Mouse (Mus musculus) liver, embryonic 12.5 days (tissue): ENCODE measurements around the gene Atp5b. TPM values are rescaled to one million over a fixed set of nuclear protein-coding genes. Genes with fewer than 3 reads are reported as not detected.
A peak's percentile ranks its signal among the peaks of the same experiment; 100 is the strongest.

Experiments used
- ATAC-seq: fragments of 200-750 bp; cut with Nextera tagmentation; 2 replicates; pipeline ENCODE4 v1.8.0; 2017; ENCODE audit warnings: moderate number of reproducible peaks, mild to moderate bottlenecking, moderate library complexity
- H3K27ac ChIP-seq: fragments of 300-500 bp; sonication (generic); 2 replicates; pipeline ENCODE4 v1.5.1; 2016; ENCODE audit warnings: mild to moderate bottlenecking
- H3K27me3 ChIP-seq: fragments of 300-500 bp; sonication (generic); replicated peaks from 2 replicates; pipeline ENCODE4 v1.6.1; 2016; ENCODE audit warnings: mild to moderate bottlenecking, moderate library complexity
- H3K36me3 ChIP-seq: fragments of 300-500 bp; sonication (generic); 2 replicates; pipeline ENCODE4 v1.6.1; 2016; ENCODE audit warnings: mild to moderate bottlenecking, moderate library complexity
- H3K4me1 ChIP-seq: fragments of 300-500 bp; sonication (generic); 2 replicates; pipeline ENCODE4 v1.6.1; 2016
- H3K4me2 ChIP-seq: fragments of 300-500 bp; sonication (generic); 2 replicates; pipeline ENCODE4 v1.6.1; 2016; ENCODE audit warnings: mild to moderate bottlenecking, moderate library complexity
- H3K4me3 ChIP-seq: fragments of 300-500 bp; sonication (generic); 2 replicates; pipeline ENCODE4 v1.5.1; 2016; ENCODE audit warnings: mild to moderate bottlenecking, moderate library complexity
- H3K9ac ChIP-seq: fragments of 300-500 bp; sonication (generic); 2 replicates; pipeline ENCODE4 v1.6.1; 2016; ENCODE audit warnings: mild to moderate bottlenecking, moderate library complexity
- H3K9me3 ChIP-seq: fragments of 300-500 bp; sonication (generic); replicated peaks from 2 replicates; pipeline ENCODE4 v1.6.1; 2016; ENCODE audit warnings: mild to moderate bottlenecking, moderate library complexity
- WGBS: fragments of 180-500 bp; shearing (Covaris S2); methylation state at CpG from one replicate; pipeline ENCODE4 v1.1.7; 2016; ENCODE audit not compliant: insufficient replicate concordance; 5-methylcytosine and 5-hydroxymethylcytosine counted together
- polyA plus RNA-seq: library from polyadenylated mRNA; unstranded; fragments of >200 nt; fragmentation: Nextera tagmentation; extraction: Ambion mirVana; gene quantifications from 2 replicates; pipeline ENCODE4 v1.2.1, GENCODE M21; 2016

The Atp5b gene
- polyA plus RNA-seq, 1 experiment from 2014 or later, result 2,180 TPM

GRCm38 (mm10) chr10:128091564-128092505, 8.8 kb downstream of the Atp5b start, which contains the start of gene Baz2a:
Gene Baz2a (plus strand): TSS chr10:128091577.
- no peaks in the 10 kb centered on the region for H3K9me3 ChIP-seq
- no peaks in the 10 kb centered on the region for H3K27me3 ChIP-seq
- H3K27ac ChIP-seq, result peak within 1 kb of the TSS; percentile 95
- H3K9ac ChIP-seq, result peak within 1 kb of the TSS; percentile 91
- H3K4me3 ChIP-seq, result peak within 1 kb of the TSS; percentile 86
- H3K4me1 ChIP-seq, result peaks cover 83% of the 10 kb centered on the region
- WGBS, result under 1% methylated on average over 20 of the region's 20 CpGs
- ATAC-seq, result peak; percentile 68
- peaks cover 38% of the 10 kb centered on the region for H3K36me3 ChIP-seq
- H3K4me2 ChIP-seq, result peak within 1 kb of the TSS; percentile 93

- H3K9ac ChIP-seq, result peak overlapping the region; percentile 91
These were observed 9.7 kb downstream of the Atp5b start for GRCm38 (mm10) chr10:128092506-128093495.

GRCm38 (mm10) chr10:128093496-128094294, 10.6 kb downstream of the Atp5b start:
- H3K4me1 ChIP-seq, result peaks cover 82% of the 10 kb centered on the region
- H3K27ac ChIP-seq, result peak overlapping the region; percentile 95
- 23% methylated on average over 13 of the region's 13 CpGs for WGBS
- peak overlapping the region; percentile 93 for H3K4me2 ChIP-seq
- ATAC-seq, result peak; percentile 6; the same call in 1 of the 2 replicates
- H3K27me3 ChIP-seq, result no peaks in the 10 kb centered on the region
- H3K4me3 ChIP-seq, result peak overlapping the region; percentile 86
- H3K9me3 ChIP-seq, result no peaks in the 10 kb centered on the region
- peak overlapping the region; percentile 91 for H3K9ac ChIP-seq
- peaks cover 19% of the 10 kb centered on the region for H3K36me3 ChIP-seq

More at GRCm38 (mm10) chr10:128092506-128093495, 9.7 kb downstream of the Atp5b start:
- H3K27ac ChIP-seq, result peak overlapping the region; percentile 95
- peak overlapping the region; percentile 93 for H3K4me2 ChIP-seq
- H3K9me3 ChIP-seq, result no peaks in the 10 kb centered on the region
- WGBS, result under 1% methylated on average over 72 of the region's 88 CpGs
- ATAC-seq, result peak; percentile 43
- peaks cover 28% of the 10 kb centered on the region for H3K36me3 ChIP-seq
- H3K27me3 ChIP-seq, result no peaks in the 10 kb centered on the region
- peak overlapping the region; percentile 86 for H3K4me3 ChIP-seq
- peaks cover 81% of the 10 kb centered on the region for H3K4me1 ChIP-seq

GRCm38 (mm10) chr10:128094340-128094968, 11.4 kb downstream of the Atp5b start:
- H3K9ac ChIP-seq, result peak overlapping the region; percentile 91
- 11% methylated on average over 19 of the region's 19 CpGs for WGBS
- peak overlapping the region; percentile 95 for H3K27ac ChIP-seq
- H3K4me2 ChIP-seq, result peak overlapping the region; percentile 93
- no peaks in the 10 kb centered on the region for H3K9me3 ChIP-seq
- H3K4me1 ChIP-seq, result peaks cover 79% of the 10 kb centered on the region
- peaks cover 12% of the 10 kb centered on the region for H3K36me3 ChIP-seq
- ATAC-seq, result peak; percentile 77
- peak overlapping the region; percentile 86 for H3K4me3 ChIP-seq
- H3K27me3 ChIP-seq, result no peaks in the 10 kb centered on the region

- H3K36me3 ChIP-seq, result peaks cover 5% of the 10 kb centered on the region
- no peaks in the 10 kb centered on the region for H3K9me3 ChIP-seq
- H3K27me3 ChIP-seq, result no peaks in the 10 kb centered on the region
- H3K4me3 ChIP-seq, result peak overlapping the region; percentile 86
- no peak for ATAC-seq
- peak overlapping the region; percentile 95 for H3K27ac ChIP-seq
- H3K9ac ChIP-seq, result peak overlapping the region; percentile 91
- WGBS, result 23% methylated on average over 9 of the region's 9 CpGs
- peaks cover 72% of the 10 kb centered on the region for H3K4me1 ChIP-seq
- H3K4me2 ChIP-seq, result peak overlapping the region; percentile 93
These were observed 12.0 kb downstream of the Atp5b start for GRCm38 (mm10) chr10:128095003-128095636.

- H3K4me1 ChIP-seq, result peaks cover 60% of the 10 kb centered on the region
- H3K4me3 ChIP-seq, result peak overlapping the region; percentile 98
- no peak for ATAC-seq
- H3K27ac ChIP-seq, result peak overlapping the region; percentile 95
- H3K27me3 ChIP-seq, result no peaks in the 10 kb centered on the region
- peak overlapping the region; percentile 97 for H3K4me2 ChIP-seq
- 11% methylated on average over 4 of the region's 4 CpGs for WGBS
- H3K36me3 ChIP-seq, result 0 out of 2 replicates have a peak, but pooled peaks cover 4% of the 10 kb centered on the region
- peak overlapping the region; percentile 96; the same call in 1 of the 2 replicates for H3K9ac ChIP-seq
- no peaks in the 10 kb centered on the region for H3K9me3 ChIP-seq
These were observed 13.2 kb downstream of the Atp5b start for GRCm38 (mm10) chr10:128096313-128096692.

- peaks cover 58% of the 10 kb centered on the region for H3K4me1 ChIP-seq
- H3K4me3 ChIP-seq, result peak overlapping the region; percentile 98
- H3K27ac ChIP-seq, result peak overlapping the region; percentile 95
- WGBS, result under 1% methylated on average over 85 of the region's 86 CpGs
- peak overlapping the region; percentile 97 for H3K4me2 ChIP-seq
- peak overlapping the region; percentile 96 for H3K9ac ChIP-seq
- ATAC-seq, result peak; percentile 60
- peaks cover 4% of the 10 kb centered on the region; the same call in 1 of the 2 replicates for H3K36me3 ChIP-seq
- H3K27me3 ChIP-seq, result no peaks in the 10 kb centered on the region
- no peaks in the 10 kb centered on the region for H3K9me3 ChIP-seq
These were observed 13.9 kb downstream of the Atp5b start for GRCm38 (mm10) chr10:128096693-128097586.

- 0% methylated on average over 13 of the region's 13 CpGs for WGBS
- peak overlapping the region; percentile 96 for H3K9ac ChIP-seq
- H3K4me1 ChIP-seq, result peaks cover 54% of the 10 kb centered on the region
- no peaks in the 10 kb centered on the region for H3K27me3 ChIP-seq
- ATAC-seq, result no peak
- no peaks in the 10 kb centered on the region for H3K9me3 ChIP-seq
- peak overlapping the region; percentile 97 for H3K4me2 ChIP-seq
- peak overlapping the region; percentile 95 for H3K27ac ChIP-seq
- H3K4me3 ChIP-seq, result peak overlapping the region; percentile 98
- peaks cover 4% of the 10 kb centered on the region; the same call in 1 of the 2 replicates for H3K36me3 ChIP-seq
These were observed 14.5 kb downstream of the Atp5b start for GRCm38 (mm10) chr10:128097587-128097971.

GRCm38 (mm10) chr10:128110103-128110761, 27.2 kb downstream of the Atp5b start:
- no peaks in the 10 kb centered on the region for H3K27me3 ChIP-seq
- 83% methylated on average over 4 of the region's 4 CpGs for WGBS
- H3K9me3 ChIP-seq, result no peaks in the 10 kb centered on the region
- no peak overlapping the region for H3K4me2 ChIP-seq
- no peaks in the 10 kb centered on the region for H3K4me1 ChIP-seq
- H3K27ac ChIP-seq, result no peak overlapping the region
- H3K4me3 ChIP-seq, result no peak overlapping the region
- ATAC-seq, result no peak
- no peak overlapping the region for H3K9ac ChIP-seq
- H3K36me3 ChIP-seq, result peaks cover 68% of the 10 kb centered on the region
